Mouse (Mus musculus) hematopoietic stem cell, adult 5-6 weeks (primary cell): ENCODE results near the gene Usp31. TPM values are rescaled to one million over a fixed set of nuclear protein-coding genes. Genes with fewer than 3 reads are reported as not detected.

Experiments used
- ATAC-seq, 2 experiments: fragments of 125-278 bp in 1 of 2; replicated peaks in 1 of 2; 2 replicates each; pipeline ENCODE4 v1.8.0; 2016 to 2017; ENCODE audit warnings: inconsistent platforms in 2 of 2, mild to moderate bottlenecking in 2 of 2, moderate number of reproducible peaks in 2 of 2, low read depth in 1 of 2, moderate TSS enrichment in 1 of 2; ENCODE audit not compliant: low FRiP score in 2 of 2, poor library complexity in 2 of 2, severe bottlenecking in 2 of 2, insufficient read depth in 1 of 2, low TSS enrichment in 1 of 2
- total RNA-seq: library from RNA; stranded (forward); fragments of 172-1452, 232-1000 nt; gene quantifications from 2 replicates; pipeline ENCODE4 v1.2.3, GENCODE M21; 2017

Gene Usp31
- total RNA-seq, 1 experiment from 2014 or later, result 8.3 TPM

DNA sequence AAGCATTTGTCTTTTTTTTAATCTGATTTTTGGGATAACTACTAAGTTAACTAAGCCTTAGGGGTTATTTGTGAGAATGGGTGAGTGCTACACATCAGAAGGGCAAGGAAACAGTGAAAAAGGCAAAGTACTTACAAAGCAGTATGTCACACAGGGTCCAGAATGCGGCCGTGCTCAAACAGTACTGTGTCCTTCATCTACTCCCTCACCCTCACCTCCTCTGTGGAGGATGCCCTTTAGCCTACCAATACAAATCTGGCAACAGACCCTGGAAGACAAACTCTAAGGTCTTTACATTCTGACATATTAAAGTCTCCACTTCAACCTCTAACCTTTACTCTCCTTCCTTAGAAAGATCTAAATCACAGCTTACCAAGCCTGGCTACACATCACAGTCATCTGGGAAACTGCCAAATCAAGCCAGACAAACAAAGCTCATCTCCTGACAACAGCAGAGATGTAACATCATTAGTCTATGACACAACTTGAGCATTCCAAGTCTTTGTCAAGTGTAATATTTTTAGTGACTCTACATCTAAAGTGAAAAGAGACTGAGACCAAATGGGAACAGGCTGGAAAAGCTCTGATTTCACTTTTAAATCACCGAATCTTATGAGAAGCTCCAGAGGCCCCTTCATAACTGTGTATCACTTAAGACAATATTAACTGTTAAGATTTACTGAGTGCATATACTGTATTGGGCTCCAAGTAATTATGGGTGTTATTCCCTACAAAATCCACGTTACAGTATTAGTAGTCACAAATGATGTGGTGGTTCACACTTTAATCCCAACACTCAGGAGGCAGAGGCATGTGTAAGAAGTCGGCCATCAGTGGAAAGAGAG lies 21.7 kb downstream of the Usp31 start:
- no peak for ATAC-seq

DNA sequence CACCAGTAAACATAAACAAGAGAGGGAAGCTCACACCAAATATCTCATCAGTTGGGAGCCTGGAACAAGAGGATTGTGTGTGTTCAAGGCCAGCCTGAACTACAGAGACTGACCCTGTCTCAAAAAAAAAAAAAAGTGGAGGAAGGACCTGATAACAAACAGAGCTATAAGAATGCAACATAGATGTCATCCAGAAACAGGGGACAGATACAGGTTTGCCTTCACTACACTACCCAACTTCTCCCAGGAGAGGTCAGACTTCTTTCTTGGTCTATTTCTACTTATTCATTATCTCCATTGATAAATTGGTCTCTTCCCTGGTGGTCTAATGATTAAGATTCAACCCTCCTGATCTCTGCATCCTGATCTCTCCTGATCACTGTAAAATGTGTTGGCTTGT lies 25.9 kb downstream of the Usp31 start:
- ATAC-seq, result no peak

DNA sequence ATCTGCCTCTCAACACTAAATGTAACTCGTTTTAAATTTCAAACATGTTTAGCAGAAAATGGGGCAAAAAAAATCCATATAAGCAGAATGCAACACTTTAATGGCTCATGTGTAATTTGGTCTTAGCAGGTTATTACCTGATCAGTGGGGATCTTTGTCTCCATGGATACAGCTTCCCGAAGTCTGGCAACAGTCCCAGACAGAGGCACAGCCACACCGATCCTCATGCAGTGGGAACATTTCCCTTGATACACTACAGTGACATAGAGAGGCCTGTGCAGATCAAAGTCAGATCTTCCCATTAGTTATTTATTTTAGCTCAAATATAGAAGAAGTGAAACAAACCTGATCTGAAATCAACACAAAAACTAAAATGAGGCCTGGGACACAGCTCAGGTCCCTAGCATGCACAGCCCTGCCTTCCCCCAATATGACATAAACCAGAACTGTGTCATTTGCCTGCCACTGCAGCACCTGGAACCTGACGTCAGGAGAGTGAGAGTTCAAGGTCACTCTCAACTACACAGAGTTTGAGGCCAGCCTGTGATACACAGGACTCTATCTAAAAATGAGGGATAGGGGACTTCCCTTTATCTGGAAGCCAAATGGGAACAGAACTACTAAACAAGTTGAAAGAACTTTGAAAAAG lies 29.8 kb downstream of the Usp31 start:
- ATAC-seq, result no peak

DNA sequence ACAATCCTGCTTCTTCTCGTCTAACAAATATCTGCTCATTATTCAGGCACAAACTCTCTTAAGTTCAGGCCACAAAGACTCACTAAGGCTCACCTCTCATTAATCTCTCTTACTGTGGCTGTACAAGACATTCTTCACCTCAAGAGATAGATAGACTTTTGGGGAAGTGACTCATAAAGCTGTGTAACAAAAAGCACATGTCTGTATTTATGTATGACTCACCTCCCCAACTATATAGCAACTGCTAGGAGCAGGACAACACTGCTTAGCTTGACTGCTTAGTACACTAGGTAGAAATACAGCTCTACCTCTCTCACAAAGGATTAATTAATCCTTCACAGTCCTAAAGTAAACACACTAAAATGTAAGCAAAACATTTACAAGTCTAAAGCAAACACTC lies 46.3 kb downstream of the Usp31 start:
- ATAC-seq, result no peak

DNA sequence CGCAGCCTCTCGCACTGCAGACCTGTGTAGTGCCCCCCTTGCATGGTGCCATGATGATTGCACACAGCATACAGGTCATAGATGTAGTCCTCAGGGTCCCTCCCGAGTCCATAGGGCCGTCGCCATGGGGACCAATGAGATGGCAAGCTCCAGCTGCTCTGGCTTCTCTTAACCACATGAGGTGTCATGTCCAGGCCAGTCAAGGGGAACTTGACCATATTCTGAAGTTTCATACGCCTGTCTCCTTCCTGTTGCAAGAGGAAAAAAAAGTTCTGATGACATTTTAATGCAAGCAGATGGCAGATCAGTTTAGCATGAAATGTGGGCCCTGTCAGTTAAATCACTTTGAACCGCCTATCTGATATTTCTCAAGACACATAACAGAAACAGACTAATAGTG lies 48.2 kb downstream of the Usp31 start:
- ATAC-seq, result no peak

DNA sequence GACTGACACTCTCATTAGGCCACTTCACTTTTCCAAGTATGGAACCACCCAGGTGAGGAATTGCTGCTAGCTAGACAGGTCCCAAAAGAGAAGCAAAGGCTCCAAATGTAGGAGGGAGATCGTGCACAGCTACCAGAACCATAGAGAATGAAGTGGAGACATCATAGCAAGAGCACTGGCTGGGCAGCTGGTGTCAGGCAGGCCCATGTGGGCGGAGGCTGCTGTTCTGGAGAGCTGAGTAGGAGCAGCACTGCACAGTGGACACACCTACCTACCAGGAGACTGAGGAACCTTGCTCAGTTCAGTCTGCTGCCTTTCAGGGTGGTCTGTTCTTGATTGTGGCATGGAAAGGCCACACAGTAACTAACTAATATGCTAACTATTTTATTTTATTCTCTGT lies 52.4 kb downstream of the Usp31 start:
- ATAC-seq, result no peak

DNA sequence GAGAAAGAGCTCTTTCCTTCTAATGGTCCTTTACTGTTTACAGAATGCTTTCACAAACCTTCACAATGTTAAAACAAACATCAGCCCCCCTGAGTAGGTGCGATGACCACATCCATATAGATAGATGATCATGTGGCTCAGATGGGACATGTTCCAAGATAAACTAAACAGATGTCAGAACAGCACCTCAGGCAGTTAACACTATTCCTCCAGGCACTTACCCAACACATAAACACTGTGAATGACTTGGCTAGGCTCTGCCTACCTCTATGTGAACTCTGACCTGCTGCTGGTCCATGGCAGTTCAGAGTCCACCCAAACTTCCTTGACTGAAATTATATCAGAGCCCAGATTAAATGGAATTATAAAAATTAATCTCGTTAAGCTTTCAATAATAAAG lies 54.4 kb downstream of the Usp31 start:
- no peak for ATAC-seq

DNA sequence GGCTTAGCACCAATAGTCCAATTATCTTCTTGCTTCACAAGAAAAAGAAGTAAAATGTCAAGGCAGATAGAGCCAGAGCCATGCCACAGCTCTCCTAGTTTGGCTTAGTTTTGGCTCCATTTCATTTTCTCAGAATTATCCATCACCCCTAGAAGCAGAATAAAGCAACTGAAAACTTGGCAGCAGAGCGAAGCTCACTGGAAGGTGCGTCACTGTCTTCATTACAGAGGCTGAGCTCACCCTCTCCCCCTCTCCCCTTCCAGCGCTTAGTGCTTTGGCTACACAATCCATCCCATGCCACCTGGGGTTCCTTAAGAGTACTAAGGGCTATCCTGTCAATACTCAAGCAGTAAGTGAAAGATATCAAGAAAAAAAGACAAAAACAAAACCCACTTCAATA lies 56.3 kb downstream of the Usp31 start:
- ATAC-seq, result no peak

DNA sequence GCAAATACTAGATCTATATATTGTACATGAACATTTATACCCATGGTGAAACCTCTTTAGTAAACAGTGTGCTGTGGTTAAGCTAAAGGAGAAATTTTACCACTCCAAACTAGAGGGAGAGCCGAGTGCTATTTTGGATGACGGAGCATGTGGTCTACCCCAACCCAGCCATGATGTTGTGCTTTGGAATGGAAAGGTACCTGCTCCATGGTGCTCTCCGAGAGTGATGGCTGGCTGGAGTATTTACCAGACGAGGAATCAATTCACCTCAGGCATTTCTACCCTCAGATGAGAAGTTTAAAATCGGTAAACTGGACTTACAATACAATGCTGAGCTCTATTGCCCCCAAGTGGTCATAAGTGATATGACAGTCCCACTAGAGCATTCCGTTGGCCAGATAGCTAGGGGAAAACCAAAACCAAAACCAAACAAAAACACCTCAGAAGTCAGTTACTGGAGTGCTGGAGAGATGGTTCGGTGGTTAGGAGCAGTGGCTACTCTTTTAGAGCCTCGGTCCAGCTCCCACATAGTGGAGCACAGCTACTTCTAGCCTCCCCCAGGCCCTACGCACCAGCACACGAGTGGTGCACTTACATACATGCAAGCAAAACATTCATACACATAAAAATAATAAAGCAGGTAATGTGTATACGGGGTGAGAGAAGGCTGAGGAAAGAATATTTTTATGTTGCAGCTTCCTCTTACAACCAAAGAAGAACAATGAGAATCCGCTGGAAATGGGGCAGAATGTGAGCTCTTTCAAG lies 65.9 kb downstream of the Usp31 start:
- peak; percentile 92 to 95 for ATAC-seq

DNA sequence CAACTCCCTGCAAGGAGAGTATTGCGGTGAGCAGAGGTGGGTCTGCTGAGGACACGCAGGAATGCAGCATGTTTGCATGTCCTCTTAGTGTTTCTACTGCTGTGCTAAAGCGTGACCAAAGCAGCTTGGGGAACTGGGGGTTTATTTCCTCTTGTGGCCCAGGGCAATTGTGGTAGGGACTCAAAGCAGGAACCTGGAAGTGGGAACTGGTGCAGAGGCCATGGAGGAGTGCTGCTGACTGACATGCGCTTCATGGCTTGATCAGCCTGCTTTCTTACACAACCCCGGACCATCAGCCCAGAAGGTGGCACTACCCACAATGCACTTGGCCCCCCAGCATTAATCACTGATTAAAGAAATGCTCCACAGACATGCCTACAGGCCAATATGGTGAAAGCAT lies 70.3 kb downstream of the Usp31 start:
- no peak for ATAC-seq

DNA sequence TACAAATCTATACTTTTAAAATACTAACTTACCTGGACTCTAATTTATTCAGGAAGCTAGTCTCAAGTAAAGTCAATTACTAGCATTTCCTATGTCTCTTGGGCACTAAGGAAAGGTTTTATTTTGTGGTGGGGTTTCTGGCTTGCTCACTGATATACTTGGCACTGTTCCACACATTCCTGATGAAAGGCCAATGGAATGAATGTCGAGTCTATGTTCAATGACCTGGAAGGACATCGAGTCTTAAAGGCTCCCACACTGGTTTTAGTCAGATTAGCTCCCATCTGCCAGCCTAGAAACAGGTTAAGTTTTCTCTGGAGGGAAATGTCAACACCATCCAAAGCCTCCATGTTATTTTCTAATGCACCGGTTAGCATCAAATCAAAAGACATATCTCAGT lies 72.8 kb downstream of the Usp31 start:
- no peak for ATAC-seq

DNA sequence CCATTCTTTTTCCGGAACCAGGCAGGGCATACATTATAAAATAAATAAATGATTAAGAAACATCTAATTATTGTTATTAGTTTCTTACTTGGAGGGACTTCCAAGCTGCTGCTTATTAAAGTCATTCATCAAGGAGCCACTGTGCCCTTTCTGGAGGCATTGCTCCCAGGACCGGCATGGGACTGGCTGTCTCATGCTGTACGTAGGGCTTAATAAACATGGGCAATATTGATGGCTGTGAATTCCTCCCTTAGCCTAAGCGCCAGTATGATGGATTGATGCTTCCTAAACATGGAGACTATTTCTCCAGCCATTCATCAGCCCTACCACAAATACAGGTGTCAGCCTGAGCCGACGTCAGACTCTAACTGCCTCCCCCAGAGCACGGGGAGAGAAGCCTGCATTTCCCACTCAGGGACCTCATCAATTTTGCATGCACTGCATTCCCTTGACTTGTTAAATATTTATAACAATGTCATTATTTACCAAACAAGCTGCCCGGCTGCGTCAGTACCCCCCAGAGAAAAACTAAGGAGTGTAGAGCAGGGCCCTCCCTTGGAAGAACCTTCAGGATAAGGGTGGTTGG lies 84.1 kb downstream of the Usp31 start:
- ATAC-seq, result no peak

DNA sequence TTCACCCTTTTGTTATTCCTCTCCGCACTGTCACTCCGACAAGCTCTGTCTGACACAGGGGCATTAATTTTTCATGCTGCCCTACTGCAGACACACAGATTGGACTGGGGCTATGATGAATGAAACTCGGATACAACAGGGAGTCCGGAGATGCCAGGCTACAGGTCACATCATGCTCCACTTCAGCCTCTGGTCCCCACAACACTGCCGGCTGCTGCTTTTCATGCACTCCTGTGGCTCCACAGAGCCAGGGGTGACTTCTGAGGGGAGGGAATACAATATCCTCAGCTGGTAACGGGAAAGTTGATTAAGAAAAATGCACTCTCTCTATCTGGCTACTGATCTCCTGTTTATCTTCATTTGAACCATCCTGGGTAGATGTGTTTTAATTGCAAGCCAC lies 84.6 kb downstream of the Usp31 start:
- no peak for ATAC-seq

DNA sequence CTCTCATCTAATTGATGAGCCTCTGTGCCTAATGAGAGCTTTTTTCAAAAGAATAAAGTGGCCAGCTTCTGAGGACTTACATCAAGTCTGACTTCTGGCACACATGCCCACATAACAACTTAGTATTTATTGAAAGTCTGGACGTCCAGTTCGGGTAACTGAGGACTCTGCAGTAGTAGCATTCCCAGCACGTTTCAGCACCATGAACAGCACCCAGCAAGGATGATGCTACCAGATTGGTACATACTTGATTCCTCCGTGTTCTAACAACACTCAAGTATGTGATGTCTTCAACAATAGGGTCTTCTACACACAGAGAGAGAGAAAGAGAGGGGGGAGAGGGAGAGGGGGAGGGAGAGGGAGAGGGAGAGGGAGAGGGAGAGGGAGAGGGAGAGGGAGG lies 105.4 kb downstream of the Usp31 start:
- ATAC-seq, result no peak

DNA sequence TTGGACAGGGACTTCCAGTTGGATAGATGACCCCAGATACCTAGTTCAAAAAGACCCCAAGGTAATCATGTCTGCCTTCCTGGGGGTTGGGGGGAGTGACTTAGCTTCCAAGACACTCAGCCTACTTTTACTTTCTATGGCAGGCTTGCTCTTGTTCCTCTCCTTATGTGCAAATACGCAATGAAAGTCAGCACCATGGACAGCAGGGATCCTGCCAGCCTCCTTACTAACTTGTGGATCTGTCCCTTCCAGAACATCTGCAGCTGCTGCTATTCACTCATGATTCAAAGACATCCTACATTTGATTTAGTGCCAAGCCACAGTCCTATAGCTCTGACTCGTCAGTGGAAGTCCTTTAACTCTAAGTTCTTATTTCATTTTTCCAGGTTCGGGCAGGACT lies 110.7 kb downstream of the Usp31 start:
- no peak for ATAC-seq

DNA sequence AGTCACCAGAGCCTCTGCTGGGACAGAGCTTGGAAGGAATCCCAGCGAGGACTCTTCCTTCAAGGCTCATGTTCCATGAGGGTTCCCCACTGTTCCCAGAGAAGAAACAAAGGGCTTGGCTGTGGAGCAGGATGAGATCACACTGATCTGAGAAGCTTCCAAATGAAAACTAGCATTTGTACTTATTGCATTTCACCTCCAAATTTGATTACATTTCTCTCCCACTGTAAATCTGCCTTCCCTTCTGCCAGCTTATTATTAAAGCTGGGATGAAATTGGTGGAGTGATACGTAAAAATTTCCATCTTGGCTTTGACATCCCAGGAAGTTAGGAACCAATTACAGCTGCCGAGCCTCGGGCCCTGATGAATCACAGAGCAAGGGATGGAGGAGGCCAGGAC lies 111.6 kb downstream of the Usp31 start:
- ATAC-seq, result no peak

DNA sequence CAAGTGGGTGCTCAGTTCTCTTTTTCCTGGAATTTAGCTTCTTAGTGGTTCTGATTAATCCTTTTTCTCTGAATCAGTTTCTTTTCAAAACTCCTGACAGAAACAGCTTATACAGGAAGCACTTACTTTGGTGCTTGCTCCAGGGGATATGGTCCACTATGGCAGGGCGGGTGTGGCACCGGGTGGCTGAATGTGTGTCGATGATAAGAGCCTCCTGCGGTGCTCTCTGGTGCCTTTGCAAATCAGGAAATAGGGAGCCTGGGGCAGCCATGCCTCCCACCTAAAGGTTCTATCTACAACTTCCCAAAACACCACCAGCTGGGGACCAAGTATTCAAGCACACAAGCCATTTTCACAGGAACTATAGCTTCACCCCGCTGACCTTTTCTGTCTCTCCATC lies 112.0 kb downstream of the Usp31 start:
- ATAC-seq, result 0 out of 4 replicates have a peak, but pooled peaks of 1 of the 2 experiments have one; percentile 32

DNA sequence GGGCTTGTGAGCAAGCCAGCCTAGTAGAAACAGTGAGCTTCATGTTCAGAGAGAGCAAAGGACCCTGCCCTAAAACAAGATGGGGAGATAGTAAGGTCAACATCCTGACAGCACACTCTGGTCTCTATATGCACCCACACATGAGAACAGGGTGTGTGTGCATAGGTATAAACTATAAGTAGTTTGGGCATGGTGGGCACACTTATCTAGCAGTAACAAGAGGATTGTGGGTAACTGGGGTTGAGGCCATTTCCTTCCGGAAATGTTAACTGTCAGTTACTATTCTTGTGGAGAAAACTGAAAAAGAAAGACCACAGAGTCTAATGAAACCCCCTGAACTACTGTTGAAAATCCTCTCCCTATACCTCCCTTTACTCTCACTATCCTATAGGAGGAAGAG lies 112.4 kb downstream of the Usp31 start:
- 0 out of 4 replicates have a peak, but pooled peaks of 1 of the 2 experiments have one; percentile 2 for ATAC-seq
